ENCODE assay signal across 11 mouse cellular contexts in the genomic region with DNA sequence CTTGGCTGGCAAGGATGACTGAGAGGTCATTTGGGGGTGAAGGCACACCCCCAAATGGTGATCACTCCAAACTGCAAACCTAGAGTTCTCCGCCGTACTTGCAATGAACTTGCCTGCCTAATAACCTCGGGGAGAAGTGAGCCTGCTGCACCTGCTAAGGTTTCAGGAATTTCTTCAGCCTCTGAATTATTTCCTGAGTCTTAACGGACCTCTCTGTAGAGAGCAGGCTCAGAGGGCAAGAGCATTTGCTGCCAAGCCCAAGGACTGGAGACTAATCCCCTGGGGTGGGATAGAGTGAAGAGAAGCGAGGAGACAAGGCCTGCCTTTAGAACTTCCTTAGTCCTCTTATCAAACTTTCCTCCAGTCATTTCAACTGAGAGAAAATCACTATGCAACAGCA. TPM values are rescaled to one million over a fixed set of nuclear protein-coding genes. Genes with fewer than 3 reads are reported as not detected.
DNase-seq lines count a peak whose midpoint lies in the region; ATAC-seq and TF ChIP-seq lines count a peak whose summit lies in the region.
"Had no signal": no experiment of that assay in that cellular context is flagged by ENCODE, and none has a peak within 500 bp of the region (broad histone marks: within the 10 kb centered on the region; RNA-seq: fewer than 3 reads in every experiment).

No protein-coding gene starts in this region.

- TF ChIP-seq CTCF in lung, embryonic 14.5 days (IDR thresholded peaks at IDR 0.05; ENCODE audit: low read depth), result no peak
- TF ChIP-seq CTCF in lung, postnatal 0 days (IDR thresholded peaks at IDR 0.05), result no peak
- TF ChIP-seq CTCF in E14TG2a.4 (conservative IDR thresholded peaks at IDR 0.05; ENCODE audit: low read length), result no peak
- no peak for TF ChIP-seq CTCF in intestine, postnatal 0 days (IDR thresholded peaks at IDR 0.05; ENCODE audit: low read depth)

- H3K27me3 ChIP-seq in heart, embryonic 12.5 days (replicated peaks), result no peaks in the 10 kb centered on the region
- H3K27me3 ChIP-seq in lung, embryonic 14.5 days (ENCODE audit: insufficient read depth, low read length), result no peaks in the 10 kb centered on the region
- H3K27me3 ChIP-seq in lung, postnatal 0 days (replicated peaks; ENCODE audit: insufficient read depth, low read length), result no peaks in the 10 kb centered on the region
- no peaks in the 10 kb centered on the region for H3K27me3 ChIP-seq in E14TG2a.4 (ENCODE audit: insufficient read depth, low read length)
- H3K27me3 ChIP-seq in intestine, postnatal 0 days (replicated peaks; ENCODE audit: control insufficient read depth, insufficient read depth, low read length), result no peaks in the 10 kb centered on the region

- H3K4me2 ChIP-seq in heart, embryonic 12.5 days, result peak overlapping the region; percentile 86
- peak overlapping the region; percentile 84 for H3K4me2 ChIP-seq in lung, embryonic 14.5 days
- no peak overlapping the region for H3K4me2 ChIP-seq in lung, postnatal 0 days (replicated peaks; ENCODE audit: low read depth, low read length)
- H3K4me2 ChIP-seq in intestine, postnatal 0 days (replicated peaks; ENCODE audit: low read depth), result peak overlapping the region; percentile 74; the same call in 1 of the 2 replicates

- peak overlapping the region; percentile 86; the same call in 1 of the 2 replicates for H3K4me3 ChIP-seq in heart, embryonic 12.5 days
- H3K4me3 ChIP-seq in lung, embryonic 14.5 days (ENCODE audit: low read depth, low read length), result no peak overlapping the region
- H3K4me3 ChIP-seq in lung, postnatal 0 days (ENCODE audit: low read depth, low read length), result no peak overlapping the region
- H3K4me3 ChIP-seq in E14TG2a.4 (replicated peaks; ENCODE audit: low read length), result peak overlapping the region; percentile 96
- H3K4me3 ChIP-seq in intestine, postnatal 0 days (ENCODE audit: low read depth, low read length), result no peak overlapping the region

- ATAC-seq in heart, embryonic 12.5 days (ENCODE audit: insufficient number of reproducible peaks, low FRiP score), result no peak
- no peak for ATAC-seq in lung, embryonic 14.5 days (ENCODE audit: insufficient read depth)
- no peak for ATAC-seq in lung, postnatal 0 days
- no peak for ATAC-seq in intestine, postnatal 0 days
- ATAC-seq in megakaryocyte progenitor cell, adult 5-6 weeks (replicated peaks; ENCODE audit: poor library complexity), result no peak

- WGBS in heart, embryonic 12.5 days, result 46% methylated on average over 5 of the region's 5 CpGs
- WGBS in lung, embryonic 14.5 days, result 64% methylated on average over 5 of the region's 5 CpGs
- 64% methylated on average over 5 of the region's 5 CpGs for WGBS in lung, postnatal 0 days
- WGBS in intestine, postnatal 0 days, result 65% methylated on average over 5 of the region's 5 CpGs

- H3K27ac ChIP-seq in heart, embryonic 12.5 days (ENCODE audit: poor library complexity, severe bottlenecking), result no peak overlapping the region
- no peak overlapping the region for H3K27ac ChIP-seq in lung, embryonic 14.5 days (ENCODE audit: low read depth)
- no peak overlapping the region for H3K27ac ChIP-seq in lung, postnatal 0 days (ENCODE audit: low read length)
- no peak overlapping the region for H3K27ac ChIP-seq in intestine, postnatal 0 days (ENCODE audit: low read depth, low read length)

- peaks cover 14% of the 10 kb centered on the region for H3K36me3 ChIP-seq in heart, embryonic 12.5 days
- peaks cover 16% of the 10 kb centered on the region for H3K36me3 ChIP-seq in lung, embryonic 14.5 days (ENCODE audit: insufficient read depth)
- H3K36me3 ChIP-seq in lung, postnatal 0 days (ENCODE audit: insufficient read depth, low read length), result no peaks in the 10 kb centered on the region
- H3K36me3 ChIP-seq in E14TG2a.4 (ENCODE audit: insufficient read depth, low read length), result peaks cover 27% of the 10 kb centered on the region
- peaks cover 12% of the 10 kb centered on the region for H3K36me3 ChIP-seq in intestine, postnatal 0 days (ENCODE audit: control insufficient read depth, insufficient read depth)

- H3K9ac ChIP-seq in heart, embryonic 12.5 days, result no peak overlapping the region
- no peak overlapping the region for H3K9ac ChIP-seq in lung, embryonic 14.5 days
- no peak overlapping the region for H3K9ac ChIP-seq in lung, postnatal 0 days (replicated peaks; ENCODE audit: low read depth)
- no peak overlapping the region for H3K9ac ChIP-seq in intestine, postnatal 0 days (ENCODE audit: low read depth, low read length)

- H3K4me1 ChIP-seq in heart, embryonic 12.5 days (replicated peaks), result peaks cover 21% of the 10 kb centered on the region
- peaks cover 9% of the 10 kb centered on the region; the same call in 1 of the 2 replicates for H3K4me1 ChIP-seq in lung, embryonic 14.5 days (ENCODE audit: insufficient read depth)
- H3K4me1 ChIP-seq in lung, postnatal 0 days (ENCODE audit: insufficient read depth, low read depth, low read length), result peaks cover 7% of the 10 kb centered on the region; the same call in 1 of the 2 replicates
- peaks cover 40% of the 10 kb centered on the region for H3K4me1 ChIP-seq in E14TG2a.4 (replicated peaks; ENCODE audit: low read depth, low read length)
- peaks cover 5% of the 10 kb centered on the region; the same call in 1 of the 2 replicates for H3K4me1 ChIP-seq in intestine, postnatal 0 days (replicated peaks; ENCODE audit: control insufficient read depth, insufficient read depth, low read length)

- no peak for DNase-seq in heart, postnatal 4 days
- no peak for DNase-seq in lung, embryonic 14.5 days
- DNase-seq in lung, postnatal 0 days (ENCODE audit: low spot score), result no peak
- no peak for DNase-seq in thymus, postnatal 36 days

- TF ChIP-seq EP300 in lung, postnatal 0 days (IDR thresholded peaks at IDR 0.05), result no peak

- no peaks in the 10 kb centered on the region for H3K9me3 ChIP-seq in heart, embryonic 12.5 days (replicated peaks)
- no peaks in the 10 kb centered on the region for H3K9me3 ChIP-seq in lung, embryonic 14.5 days (ENCODE audit: low read depth, low read length)
- H3K9me3 ChIP-seq in lung, postnatal 0 days (ENCODE audit: low read length), result no peaks in the 10 kb centered on the region
- no peaks in the 10 kb centered on the region for H3K9me3 ChIP-seq in E14TG2a.4 (ENCODE audit: low read length)
- H3K9me3 ChIP-seq in intestine, postnatal 0 days (ENCODE audit: control insufficient read depth), result no peaks in the 10 kb centered on the region

RNA-seq across cellular contexts. Expression of a gene that starts 1.2 kb away (rescaled TPM):
- polyA plus RNA-seq in heart, embryonic 12.5 days (2016; fragmentation: Nextera tagmentation; extraction: Ambion mirVana), result 34.4 and 36.7 TPM in 2 replicates
- total RNA-seq in heart, postnatal 4 days (2021), result 10 to 100 TPM; 22.3 to 22.5 TPM
- polyA plus RNA-seq in lung, embryonic 14.5 days (2014; fragmentation: Nextera tagmentation; extraction: Ambion mirVana), result 46.6 and 57.4 TPM in 2 replicates
- 21.2 and 21.6 TPM in 2 replicates for polyA plus RNA-seq in lung, postnatal 0 days (2015; fragmentation: Nextera tagmentation; extraction: Ambion mirVana)
- polyA plus RNA-seq in intestine, postnatal 0 days (2015; fragmentation: Nextera tagmentation; extraction: Ambion mirVana), result 18.6 and 20.5 TPM in 2 replicates
- 24.8 and 26.1 TPM in 2 replicates for total RNA-seq in megakaryocyte progenitor cell, adult 5-6 weeks (2015)
- total RNA-seq in megakaryocyte progenitor cell, adult 5-6 weeks (2017), result 17.8 and 19.4 TPM in 2 replicates

RNA-seq across cellular contexts. Expression of a gene that starts 1.2 kb away (rescaled TPM):
- polyA plus RNA-seq in heart, embryonic 12.5 days (2016; fragmentation: Nextera tagmentation; extraction: Ambion mirVana), result 16.9 and 18.0 TPM in 2 replicates
- total RNA-seq in heart, postnatal 4 days (2021), result 10 to 100 TPM; 19.1 to 19.9 TPM
- 30.5 and 31.7 TPM in 2 replicates for polyA plus RNA-seq in lung, embryonic 14.5 days (2014; fragmentation: Nextera tagmentation; extraction: Ambion mirVana)
- 12.8 and 13.2 TPM in 2 replicates for polyA plus RNA-seq in lung, postnatal 0 days (2015; fragmentation: Nextera tagmentation; extraction: Ambion mirVana)
- 6.1 and 6.5 TPM in 2 replicates for polyA plus RNA-seq in intestine, postnatal 0 days (2015; fragmentation: Nextera tagmentation; extraction: Ambion mirVana)
- 17.6 and 18.7 TPM in 2 replicates for total RNA-seq in megakaryocyte progenitor cell, adult 5-6 weeks (2015)
- total RNA-seq in megakaryocyte progenitor cell, adult 5-6 weeks (2017), result 17.8 and 28.2 TPM in 2 replicates

RNA-seq across cellular contexts. Expression of a gene that starts 15.0 kb away (rescaled TPM):
- 0.33 TPM in 1 of 2 replicates, not detected in the other for polyA plus RNA-seq in heart, embryonic 12.5 days (2016; fragmentation: Nextera tagmentation; extraction: Ambion mirVana)
- total RNA-seq in heart, postnatal 4 days (2021), result 1 to 10 TPM; 1.8 to 1.9 TPM
- polyA plus RNA-seq in lung, embryonic 14.5 days (2014; fragmentation: Nextera tagmentation; extraction: Ambion mirVana), result 0.22 and 0.30 TPM in 2 replicates
- polyA plus RNA-seq in lung, postnatal 0 days (2015; fragmentation: Nextera tagmentation; extraction: Ambion mirVana), result 0.19 and 0.41 TPM in 2 replicates
- polyA plus RNA-seq in intestine, postnatal 0 days (2015; fragmentation: Nextera tagmentation; extraction: Ambion mirVana), result 0.43 TPM in 1 of 2 replicates, not detected in the other
- not detected in 2 replicates for total RNA-seq in megakaryocyte progenitor cell, adult 5-6 weeks (2015)
- total RNA-seq in megakaryocyte progenitor cell, adult 5-6 weeks (2017), result 0.29 TPM in 1 of 2 replicates, not detected in the other
- total RNA-seq: ES-E14; hematopoietic stem cell, adult 5-6 weeks had no signal
- polyA plus RNA-seq: limb, embryonic 11.5 days had no signal

RNA-seq across cellular contexts. Expression of a gene that starts 18.7 kb away (rescaled TPM):
- polyA plus RNA-seq in heart, embryonic 12.5 days (2016; fragmentation: Nextera tagmentation; extraction: Ambion mirVana), result 8.5 and 8.6 TPM in 2 replicates
- 1 to 10 TPM; 6.1 to 8.1 TPM for total RNA-seq in heart, postnatal 4 days (2021)
- polyA plus RNA-seq in lung, embryonic 14.5 days (2014; fragmentation: Nextera tagmentation; extraction: Ambion mirVana), result 6.7 and 8.8 TPM in 2 replicates
- polyA plus RNA-seq in lung, postnatal 0 days (2015; fragmentation: Nextera tagmentation; extraction: Ambion mirVana), result 8.4 and 8.6 TPM in 2 replicates
- polyA plus RNA-seq in intestine, postnatal 0 days (2015; fragmentation: Nextera tagmentation; extraction: Ambion mirVana), result 7.5 and 7.8 TPM in 2 replicates
- 17.5 and 27.6 TPM in 2 replicates for total RNA-seq in megakaryocyte progenitor cell, adult 5-6 weeks (2015)
- total RNA-seq in megakaryocyte progenitor cell, adult 5-6 weeks (2017), result 34.3 and 39.6 TPM in 2 replicates

RNA-seq across cellular contexts. Expression of a gene that starts 32.5 kb away (rescaled TPM):
- polyA plus RNA-seq in heart, embryonic 12.5 days (2016; fragmentation: Nextera tagmentation; extraction: Ambion mirVana), result 0.32 and 0.36 TPM in 2 replicates
- 1 to 10 TPM in 1 of 2 experiments, under 1 TPM in 1; 0.91 to 1.1 TPM for total RNA-seq in heart, postnatal 4 days (2021)
- 0.74 and 1.0 TPM in 2 replicates for polyA plus RNA-seq in lung, embryonic 14.5 days (2014; fragmentation: Nextera tagmentation; extraction: Ambion mirVana)
- polyA plus RNA-seq in lung, postnatal 0 days (2015; fragmentation: Nextera tagmentation; extraction: Ambion mirVana), result 0.52 and 0.56 TPM in 2 replicates
- 0.18 and 0.24 TPM in 2 replicates for polyA plus RNA-seq in intestine, postnatal 0 days (2015; fragmentation: Nextera tagmentation; extraction: Ambion mirVana)
- 6.8 and 8.5 TPM in 2 replicates for total RNA-seq in megakaryocyte progenitor cell, adult 5-6 weeks (2015)
- 1.3 and 1.6 TPM in 2 replicates for total RNA-seq in megakaryocyte progenitor cell, adult 5-6 weeks (2017)

Comparison
In these comparisons a context has a peak if more than half of its experiments do, and no peak if none do; other contexts are left out.
1. H3K4me3 ChIP-seq: peak in heart, embryonic 12.5 days (single experiment) and E14TG2a.4 (single experiment); none in lung, embryonic 14.5 days (single experiment), lung, postnatal 0 days (single experiment) and intestine, postnatal 0 days (single experiment).